Mouse (Mus musculus): ENCODE measurements around the gene Syt15. TPM values are rescaled to one million over a fixed set of nuclear protein-coding genes. Genes with fewer than 3 reads are reported as not detected.

Gene Syt15
- total RNA-seq (2014; rRNA removed) (0.07 and 0.09 TPM in 2 replicates), polyA plus RNA-seq (2012; rRNA removed) (0.12 and 0.22 TPM in 2 replicates)

DNA sequence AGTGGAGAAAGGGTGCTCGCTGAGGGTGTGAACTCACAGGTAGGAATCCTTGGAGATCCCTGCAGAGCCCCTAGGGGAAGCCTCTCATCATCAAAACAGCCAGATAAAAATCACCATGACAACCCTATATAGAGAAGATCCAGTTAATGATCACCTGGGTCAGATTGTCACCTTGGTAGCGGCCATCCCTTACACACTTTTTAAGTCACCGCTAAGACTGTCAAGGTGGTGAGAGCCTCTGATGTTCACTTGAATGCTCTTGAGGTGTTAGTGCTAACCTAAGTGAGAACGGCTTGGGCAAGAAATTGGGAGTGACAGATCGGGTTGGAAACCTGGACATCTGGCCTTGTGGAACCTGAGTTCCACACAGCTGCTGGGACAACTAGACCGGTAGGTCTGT, at the start of gene Syt15:
TSS of gene Syt15 (plus strand) at position 301 of the 400 bp plus-strand sequence.
- TF ChIP-seq POLR2A (IDR thresholded peaks at IDR 0.05; ENCODE audit: extremely low read depth, insufficient read depth, low read length) (no peak), CTCF (IDR thresholded peaks at IDR 0.05; ENCODE audit: low read depth, low read length) (no peak)
- 70% methylated on average over 6 of the region's 6 CpGs for WGBS
- no peaks in the 10 kb centered on the region for H3K4me1 ChIP-seq (ENCODE audit: control insufficient read depth, insufficient read depth, low read length)
- no peak for DNase-seq (ENCODE audit: extremely low read depth, low read depth, low spot score)
- H3K27me3 ChIP-seq (ENCODE audit: control insufficient read depth, insufficient read depth, low read length) = peaks cover 3% of the 10 kb centered on the region; the same call in 1 of the 2 replicates
- H3K79me2 ChIP-seq (ENCODE audit: control insufficient read depth, insufficient read depth, low read length) = no peaks in the 10 kb centered on the region
- no peak within 1 kb of the TSS for H3K9ac ChIP-seq (ENCODE audit: low read depth, low read length)
- no peak within 1 kb of the TSS for H3K27ac ChIP-seq (replicated peaks; ENCODE audit: insufficient read depth, low read depth, low read length)
- 0 out of 2 replicates have a peak within 1 kb of the TSS, but pooled peaks have one; percentile 5 for H3K4me3 ChIP-seq (ENCODE audit: insufficient read depth, low read depth, low read length)
- no peaks in the 10 kb centered on the region for H3K36me3 ChIP-seq (ENCODE audit: control insufficient read depth, insufficient read depth, low read length)

DNA sequence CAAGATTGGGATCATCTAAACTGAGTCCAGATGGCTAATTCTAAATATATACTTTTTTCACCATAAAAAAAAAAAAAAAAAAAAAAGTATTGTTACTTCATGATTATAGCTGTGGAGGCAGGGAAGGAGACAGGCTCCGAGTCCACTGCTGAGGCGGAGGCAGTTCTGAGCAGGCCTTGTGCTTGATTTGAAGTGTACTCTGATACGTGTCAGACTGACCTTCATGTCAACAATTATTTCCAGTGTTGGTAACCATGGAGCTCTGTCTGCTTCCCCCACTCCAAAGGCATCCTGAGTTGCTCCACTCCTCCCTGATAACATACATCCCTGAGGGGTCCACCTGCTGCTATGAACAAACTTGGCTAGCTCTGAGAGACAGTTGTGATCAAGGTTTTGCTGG, 48.3 kb upstream of the Syt15 start:
- H3K27ac ChIP-seq (replicated peaks; ENCODE audit: insufficient read depth, low read depth, low read length) = no peak overlapping the region
- no peak overlapping the region for H3K4me3 ChIP-seq (ENCODE audit: insufficient read depth, low read depth, low read length)
- 90% methylated on average over 3 of the region's 3 CpGs for WGBS
- TF ChIP-seq POLR2A (IDR thresholded peaks at IDR 0.05; ENCODE audit: extremely low read depth, insufficient read depth, low read length) (no peak), CTCF (IDR thresholded peaks at IDR 0.05; ENCODE audit: low read depth, low read length) (no peak)
- no peaks in the 10 kb centered on the region for H3K79me2 ChIP-seq (ENCODE audit: control insufficient read depth, insufficient read depth, low read length)
- no peaks in the 10 kb centered on the region for H3K36me3 ChIP-seq (ENCODE audit: control insufficient read depth, insufficient read depth, low read length)
- H3K4me1 ChIP-seq (ENCODE audit: control insufficient read depth, insufficient read depth, low read length) = no peaks in the 10 kb centered on the region
- DNase-seq (ENCODE audit: extremely low read depth, low read depth, low spot score) = no peak
- no peaks in the 10 kb centered on the region for H3K27me3 ChIP-seq (ENCODE audit: control insufficient read depth, insufficient read depth, low read length)
- no peak overlapping the region for H3K9ac ChIP-seq (ENCODE audit: low read depth, low read length)

DNA sequence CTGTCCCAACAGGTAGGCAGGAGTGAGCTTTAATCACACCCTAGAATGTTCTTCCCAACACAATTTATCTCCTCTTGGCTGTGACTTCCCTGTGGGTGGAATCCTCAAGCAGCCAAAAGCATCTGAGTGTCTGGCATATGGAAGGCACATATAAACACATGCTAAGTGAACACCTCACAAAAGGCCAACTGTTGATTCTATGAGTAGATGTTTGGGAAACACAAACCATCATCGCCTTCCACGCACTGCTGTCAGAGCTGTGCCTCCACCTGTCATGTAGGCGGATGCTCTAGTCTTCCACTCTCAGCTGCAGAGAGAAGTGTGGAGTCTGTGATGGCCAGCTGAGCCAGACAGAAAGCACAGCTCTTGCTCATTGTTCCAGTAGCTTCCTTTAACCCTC, 40.0 kb upstream of the Syt15 start:
- no peaks in the 10 kb centered on the region for H3K36me3 ChIP-seq (ENCODE audit: control insufficient read depth, insufficient read depth, low read length)
- no peaks in the 10 kb centered on the region for H3K4me1 ChIP-seq (ENCODE audit: control insufficient read depth, insufficient read depth, low read length)
- H3K27ac ChIP-seq (replicated peaks; ENCODE audit: insufficient read depth, low read depth, low read length) = no peak overlapping the region
- TF ChIP-seq CTCF (IDR thresholded peaks at IDR 0.05; ENCODE audit: low read depth, low read length) (no peak), POLR2A (IDR thresholded peaks at IDR 0.05; ENCODE audit: extremely low read depth, insufficient read depth, low read length) (no peak)
- no peak overlapping the region for H3K9ac ChIP-seq (ENCODE audit: low read depth, low read length)
- no peaks in the 10 kb centered on the region for H3K27me3 ChIP-seq (ENCODE audit: control insufficient read depth, insufficient read depth, low read length)
- 89% methylated on average over 3 of the region's 3 CpGs for WGBS
- DNase-seq (ENCODE audit: extremely low read depth, low read depth, low spot score) = no peak
- no peaks in the 10 kb centered on the region for H3K79me2 ChIP-seq (ENCODE audit: control insufficient read depth, insufficient read depth, low read length)
- H3K4me3 ChIP-seq (ENCODE audit: insufficient read depth, low read depth, low read length) = no peak overlapping the region

DNA sequence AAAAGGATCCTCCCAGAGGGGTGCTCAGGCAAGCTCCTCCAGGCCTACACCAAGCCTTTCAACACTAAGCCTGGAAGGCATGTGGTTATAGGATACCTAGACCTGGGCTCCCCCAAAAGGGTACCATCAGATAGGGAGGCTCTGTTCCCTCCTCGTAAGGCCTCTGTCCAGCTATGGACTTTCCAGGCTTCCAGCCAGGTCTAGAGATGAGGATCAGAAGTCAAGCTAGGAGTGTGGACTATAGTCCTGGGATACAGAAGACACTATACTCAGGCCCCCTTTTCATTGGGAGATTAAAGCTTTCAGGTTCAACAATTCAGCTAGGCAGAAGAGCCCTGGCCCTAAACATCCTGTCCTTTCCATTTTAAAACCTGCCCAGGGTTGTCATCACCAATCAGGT, 36.3 kb upstream of the Syt15 start:
- H3K9ac ChIP-seq (ENCODE audit: low read depth, low read length) = no peak overlapping the region
- WGBS = 97% methylated on average over 1 of the region's 1 CpGs
- DNase-seq (ENCODE audit: extremely low read depth, low read depth, low spot score) = no peak
- H3K27ac ChIP-seq (replicated peaks; ENCODE audit: insufficient read depth, low read depth, low read length) = no peak overlapping the region
- TF ChIP-seq POLR2A (IDR thresholded peaks at IDR 0.05; ENCODE audit: extremely low read depth, insufficient read depth, low read length) (no peak), CTCF (IDR thresholded peaks at IDR 0.05; ENCODE audit: low read depth, low read length) (no peak)
- H3K4me3 ChIP-seq (ENCODE audit: insufficient read depth, low read depth, low read length) = no peak overlapping the region
- H3K79me2 ChIP-seq (ENCODE audit: control insufficient read depth, insufficient read depth, low read length) = no peaks in the 10 kb centered on the region
- no peaks in the 10 kb centered on the region for H3K36me3 ChIP-seq (ENCODE audit: control insufficient read depth, insufficient read depth, low read length)
- no peaks in the 10 kb centered on the region for H3K4me1 ChIP-seq (ENCODE audit: control insufficient read depth, insufficient read depth, low read length)
- no peaks in the 10 kb centered on the region for H3K27me3 ChIP-seq (ENCODE audit: control insufficient read depth, insufficient read depth, low read length)

DNA sequence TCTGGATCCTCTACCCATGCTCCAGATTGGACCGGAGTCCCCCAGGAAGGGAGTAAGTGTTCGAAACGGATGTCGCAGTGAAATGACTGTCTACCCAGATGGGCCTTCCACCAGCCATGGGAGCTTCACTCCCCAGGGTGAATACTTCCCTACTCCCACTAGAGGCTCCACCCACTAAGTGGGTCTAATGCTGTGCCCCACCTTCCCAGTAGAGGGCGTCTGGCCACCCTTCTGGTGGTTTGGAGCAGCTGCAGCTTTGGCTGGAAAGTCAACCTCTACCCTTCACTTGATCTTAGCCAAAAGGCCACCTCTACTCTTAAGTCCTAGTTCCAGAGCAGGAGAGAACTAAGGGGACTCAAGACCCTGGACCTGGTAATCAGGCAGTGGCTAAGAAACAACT, 30.8 kb upstream of the Syt15 start:
- no peak for TF ChIP-seq POLR2A (IDR thresholded peaks at IDR 0.05; ENCODE audit: extremely low read depth, insufficient read depth, low read length)
- peak; percentile 93 for TF ChIP-seq CTCF (IDR thresholded peaks at IDR 0.05; ENCODE audit: low read depth, low read length)
- Histone ChIP-seq H3K9ac (ENCODE audit: low read depth, low read length) (no peak overlapping the region), H3K27ac (replicated peaks; ENCODE audit: insufficient read depth, low read depth, low read length) (no peak overlapping the region), H3K4me3 (ENCODE audit: insufficient read depth, low read depth, low read length) (no peak overlapping the region), H3K79me2 (ENCODE audit: control insufficient read depth, insufficient read depth, low read length) (no peaks in the 10 kb centered on the region), H3K36me3 (ENCODE audit: control insufficient read depth, insufficient read depth, low read length) (no peaks in the 10 kb centered on the region), H3K4me1 (ENCODE audit: control insufficient read depth, insufficient read depth, low read length) (no peaks in the 10 kb centered on the region), H3K27me3 (ENCODE audit: control insufficient read depth, insufficient read depth, low read length) (no peaks in the 10 kb centered on the region)
- WGBS = 72% methylated on average over 5 of the region's 5 CpGs
- DNase-seq (ENCODE audit: extremely low read depth, low read depth, low spot score) = peak; percentile 41

DNA sequence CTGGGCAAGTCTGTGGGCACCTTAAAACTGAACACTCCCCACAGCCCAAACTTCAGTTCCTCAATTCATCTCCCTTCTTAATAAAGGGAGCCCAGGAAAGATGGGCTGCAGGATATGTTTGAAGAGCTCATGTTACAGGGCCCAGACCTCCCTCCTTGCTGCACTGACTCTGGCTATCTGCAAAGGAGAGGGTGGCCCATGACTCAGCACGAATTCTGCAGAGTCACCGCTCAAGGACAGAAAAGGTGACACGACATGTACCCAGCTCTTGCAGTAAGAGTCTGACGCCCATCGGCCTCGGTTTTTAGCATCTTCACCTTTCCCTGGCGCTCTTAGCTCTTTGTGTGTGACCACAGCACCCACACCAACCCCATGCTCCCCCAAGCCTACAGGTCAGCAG, 29.0 kb upstream of the Syt15 start:
- Histone ChIP-seq H3K4me3 (ENCODE audit: insufficient read depth, low read depth, low read length) (no peak overlapping the region), H3K27ac (replicated peaks; ENCODE audit: insufficient read depth, low read depth, low read length) (no peak overlapping the region), H3K79me2 (ENCODE audit: control insufficient read depth, insufficient read depth, low read length) (no peaks in the 10 kb centered on the region), H3K27me3 (ENCODE audit: control insufficient read depth, insufficient read depth, low read length) (no peaks in the 10 kb centered on the region), H3K36me3 (ENCODE audit: control insufficient read depth, insufficient read depth, low read length) (no peaks in the 10 kb centered on the region), H3K4me1 (ENCODE audit: control insufficient read depth, insufficient read depth, low read length) (no peaks in the 10 kb centered on the region), H3K9ac (ENCODE audit: low read depth, low read length) (no peak overlapping the region)
- 80% methylated on average over 7 of the region's 7 CpGs for WGBS
- DNase-seq (ENCODE audit: extremely low read depth, low read depth, low spot score) = no peak
- no peak for TF ChIP-seq CTCF (IDR thresholded peaks at IDR 0.05; ENCODE audit: low read depth, low read length)
- no peak for TF ChIP-seq POLR2A (IDR thresholded peaks at IDR 0.05; ENCODE audit: extremely low read depth, insufficient read depth, low read length)
